Mouse (Mus musculus) WW6 (cell line): ENCODE measurements around the gene Lbx1.

ENCODE experiments used
- DNase-seq: peaks from one replicate; pipeline ENCODE4 v3.0.0-alpha.2; 2013; ENCODE audit warnings: low read depth, low spot score

Gene Lbx1

GRCm38 (mm10) chr19:45233496-45234127, 2.0 kb downstream of the Lbx1 start:
- no peak for DNase-seq

GRCm38 (mm10) chr19:45232443-45233410, 2.9 kb downstream of the Lbx1 start:
- DNase-seq, result no peak

GRCm38 (mm10) chr19:45232036-45232410, 3.6 kb downstream of the Lbx1 start:
- DNase-seq, result no peak

GRCm38 (mm10) chr19:45231383-45232035, 4.1 kb downstream of the Lbx1 start:
- no peak for DNase-seq

GRCm38 (mm10) chr19:45230848-45231382, 4.7 kb downstream of the Lbx1 start:
- no peak for DNase-seq

GRCm38 (mm10) chr19:45230201-45230611, 5.4 kb downstream of the Lbx1 start:
- DNase-seq, result no peak

- DNase-seq, result no peak
These were observed 6.1 kb downstream of the Lbx1 start for GRCm38 (mm10) chr19:45229378-45230135.

GRCm38 (mm10) chr19:45228781-45229180, 6.8 kb downstream of the Lbx1 start:
- no peak for DNase-seq

GRCm38 (mm10) chr19:45228097-45228496, 7.5 kb downstream of the Lbx1 start:
- DNase-seq, result no peak

- DNase-seq, result no peak
These were observed 7.9 kb downstream of the Lbx1 start for GRCm38 (mm10) chr19:45227671-45228070.

- DNase-seq, result no peak
These were observed 8.6 kb downstream of the Lbx1 start for GRCm38 (mm10) chr19:45227049-45227448.

GRCm38 (mm10) chr19:45226246-45226645, 9.4 kb downstream of the Lbx1 start:
- DNase-seq, result no peak

GRCm38 (mm10) chr19:45225130-45225529, 10.5 kb downstream of the Lbx1 start:
- DNase-seq, result no peak

- DNase-seq, result no peak
These were observed 11.4 kb downstream of the Lbx1 start for GRCm38 (mm10) chr19:45224286-45224559.

- DNase-seq, result no peak
These were observed 12.0 kb downstream of the Lbx1 start for GRCm38 (mm10) chr19:45223413-45224285.

- no peak for DNase-seq
These were observed 13.3 kb downstream of the Lbx1 start for GRCm38 (mm10) chr19:45222141-45222782.

- no peak for DNase-seq
These were observed 14.2 kb downstream of the Lbx1 start for GRCm38 (mm10) chr19:45221458-45221783.

- peak; percentile 70 for DNase-seq
These were observed 14.8 kb downstream of the Lbx1 start for GRCm38 (mm10) chr19:45220593-45221457.

- DNase-seq, result no peak
These were observed 19.4 kb downstream of the Lbx1 start for GRCm38 (mm10) chr19:45216240-45216639.
